Mouse (Mus musculus) bone marrow macrophage, adult 2 months (primary cell): ENCODE measurements around the gene Zfp36l1.

Source experiments
- CTCF ChIP-seq: IDR thresholded peaks from 2 replicates; pipeline ENCODE4 v1.5.1; 2012; ENCODE audit warnings: low read depth, mild to moderate bottlenecking, low read length, moderate library complexity
- POLR2A ChIP-seq: IDR thresholded peaks from 2 replicates; pipeline ENCODE4 v1.6.1; 2012; ENCODE audit warnings: mild to moderate bottlenecking, low read depth, low read length, borderline replicate concordance

GRCm38 (mm10) chr12:80082730-80083129, 30.1 kb downstream of the Zfp36l1 start:
- TF ChIP-seq CTCF, result no peak
- no peak for TF ChIP-seq POLR2A
